Mouse (Mus musculus): ENCODE data around the gene Cdkn1c. TPM values are rescaled to one million over a fixed set of nuclear protein-coding genes. Genes with fewer than 3 reads are reported as not detected.
A peak's percentile ranks its signal among the peaks of the same experiment; 100 is the strongest.

Gene Cdkn1c
- polyA plus RNA-seq, 1 experiment from 2014 or later = 185 TPM

DNA sequence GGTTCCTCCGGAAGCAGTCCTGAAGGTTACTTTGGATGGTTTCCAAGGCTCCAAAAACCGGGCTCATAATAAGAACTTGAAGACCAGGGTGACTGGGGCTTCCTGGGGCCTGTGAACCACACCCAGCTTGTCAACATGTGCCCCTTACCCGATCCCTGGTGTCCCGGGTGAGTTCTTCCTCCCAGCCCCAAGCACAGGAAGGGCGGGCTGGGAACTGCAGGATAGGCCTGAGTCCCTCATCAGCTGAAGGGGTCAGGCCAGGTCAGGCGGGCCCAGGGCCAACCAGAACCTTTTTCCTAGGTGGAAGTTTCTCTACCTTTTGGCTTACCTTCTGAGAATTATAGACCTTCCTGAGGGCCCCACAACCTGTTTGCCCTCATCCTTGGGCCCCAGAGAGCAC is 48.2 kb downstream of the Cdkn1c start:
- H3K27ac ChIP-seq (replicated peaks) = no peak overlapping the region
- H3K4me3 ChIP-seq (ENCODE audit: low read depth, low read length) = no peak overlapping the region
- H3K9ac ChIP-seq (ENCODE audit: low read length) = no peak overlapping the region
- DNase-seq (ENCODE audit: low spot score) = no peak
- peaks cover 7% of the 10 kb centered on the region; the same call in 1 of the 2 replicates for H3K4me1 ChIP-seq (replicated peaks; ENCODE audit: control insufficient read depth, insufficient read depth)
- H3K36me3 ChIP-seq (ENCODE audit: control insufficient read depth, insufficient read depth, low read length) = no peaks in the 10 kb centered on the region
- no peak overlapping the region for H3K4me2 ChIP-seq (replicated peaks; ENCODE audit: low read depth)
- H3K27me3 ChIP-seq (ENCODE audit: control insufficient read depth, insufficient read depth, low read length) = no peaks in the 10 kb centered on the region
- H3K9me3 ChIP-seq (ENCODE audit: control insufficient read depth, low read length) = no peaks in the 10 kb centered on the region
- 56% methylated on average over 6 of the region's 6 CpGs for WGBS
- no peak for ATAC-seq (ENCODE audit: low FRiP score, low TSS enrichment)
- TF ChIP-seq CTCF (IDR thresholded peaks at IDR 0.05; ENCODE audit: low read depth) (no peak), EP300 (optimal IDR thresholded peaks at IDR 0.05) (no peak)

DNA sequence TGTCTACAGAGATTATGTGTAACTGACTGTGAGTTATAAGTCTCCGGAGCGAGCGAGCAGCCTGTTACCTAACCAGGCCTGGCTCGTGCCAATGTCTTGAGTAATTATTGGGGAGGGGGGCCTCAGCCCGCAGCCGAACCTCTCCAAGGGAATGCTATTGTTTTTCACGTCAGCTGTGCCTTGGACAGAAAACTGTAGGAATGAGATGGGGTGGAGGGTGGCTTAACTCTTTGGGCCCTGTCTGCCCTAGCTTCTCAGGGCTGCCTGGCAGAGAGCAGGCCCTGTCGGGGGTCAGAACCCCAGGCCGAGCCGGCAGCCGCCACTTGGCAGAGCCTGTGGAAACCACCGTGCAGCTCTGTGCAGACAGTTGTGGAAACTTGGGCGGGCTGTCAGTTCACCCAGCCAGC is 52.2 kb downstream of the Cdkn1c start:
- DNase-seq (ENCODE audit: low spot score) (peak; percentile 47), ATAC-seq (ENCODE audit: low FRiP score, low TSS enrichment) (peak; percentile 72)
- H3K27me3 ChIP-seq (ENCODE audit: control insufficient read depth, insufficient read depth, low read length) = no peaks in the 10 kb centered on the region
- TF ChIP-seq CTCF (IDR thresholded peaks at IDR 0.05; ENCODE audit: low read depth) = no peak
- no peak for TF ChIP-seq EP300 (optimal IDR thresholded peaks at IDR 0.05)
- H3K9ac ChIP-seq (ENCODE audit: low read length) = peak overlapping the region; percentile 27; the same call in 1 of the 2 replicates
- H3K4me1 ChIP-seq (replicated peaks; ENCODE audit: control insufficient read depth, insufficient read depth) = peaks cover 9% of the 10 kb centered on the region
- WGBS = 47% methylated on average over 13 of the region's 13 CpGs
- peak overlapping the region; percentile 11; the same call in 1 of the 2 replicates for H3K4me2 ChIP-seq (replicated peaks; ENCODE audit: low read depth)
- no peaks in the 10 kb centered on the region for H3K36me3 ChIP-seq (ENCODE audit: control insufficient read depth, insufficient read depth, low read length)
- H3K9me3 ChIP-seq (ENCODE audit: control insufficient read depth, low read length) = no peaks in the 10 kb centered on the region
- H3K27ac ChIP-seq (replicated peaks) = peak overlapping the region; percentile 77
- H3K4me3 ChIP-seq (ENCODE audit: low read depth, low read length) = no peak overlapping the region

Other genes with a start within 250 kb of the Cdkn1c start
- 27.0 and 28.1 TPM in 2 replicates for gene Slc22a18, start 12.7 kb upstream of the Cdkn1c start, polyA plus RNA-seq (2015; fragmentation: Nextera tagmentation; extraction: Ambion mirVana)
- 15.3 and 16.8 TPM in 2 replicates for gene Phlda2, start 42.1 kb upstream of the Cdkn1c start, polyA plus RNA-seq (2015; fragmentation: Nextera tagmentation; extraction: Ambion mirVana)
- 98.5 and 99.4 TPM in 2 replicates for gene Nap1l4, start 88.1 kb upstream of the Cdkn1c start, polyA plus RNA-seq (2015; fragmentation: Nextera tagmentation; extraction: Ambion mirVana)
- gene Cars, start 139.0 kb upstream of the Cdkn1c start, polyA plus RNA-seq (2015; fragmentation: Nextera tagmentation; extraction: Ambion mirVana) = 45.5 and 53.7 TPM in 2 replicates
- gene Tnfrsf26, start 167.7 kb upstream of the Cdkn1c start, polyA plus RNA-seq (2015; fragmentation: Nextera tagmentation; extraction: Ambion mirVana) = 0.13 and 0.17 TPM in 2 replicates
- gene Tnfrsf22, start 188.6 kb upstream of the Cdkn1c start, polyA plus RNA-seq (2015; fragmentation: Nextera tagmentation; extraction: Ambion mirVana) = 3.9 and 4.7 TPM in 2 replicates
- gene Tnfrsf23, start 224.8 kb upstream of the Cdkn1c start, polyA plus RNA-seq (2015; fragmentation: Nextera tagmentation; extraction: Ambion mirVana) = 2.9 and 4.0 TPM in 2 replicates

Measured in stomach, postnatal 0 days (tissue).